In the genomic region with DNA sequence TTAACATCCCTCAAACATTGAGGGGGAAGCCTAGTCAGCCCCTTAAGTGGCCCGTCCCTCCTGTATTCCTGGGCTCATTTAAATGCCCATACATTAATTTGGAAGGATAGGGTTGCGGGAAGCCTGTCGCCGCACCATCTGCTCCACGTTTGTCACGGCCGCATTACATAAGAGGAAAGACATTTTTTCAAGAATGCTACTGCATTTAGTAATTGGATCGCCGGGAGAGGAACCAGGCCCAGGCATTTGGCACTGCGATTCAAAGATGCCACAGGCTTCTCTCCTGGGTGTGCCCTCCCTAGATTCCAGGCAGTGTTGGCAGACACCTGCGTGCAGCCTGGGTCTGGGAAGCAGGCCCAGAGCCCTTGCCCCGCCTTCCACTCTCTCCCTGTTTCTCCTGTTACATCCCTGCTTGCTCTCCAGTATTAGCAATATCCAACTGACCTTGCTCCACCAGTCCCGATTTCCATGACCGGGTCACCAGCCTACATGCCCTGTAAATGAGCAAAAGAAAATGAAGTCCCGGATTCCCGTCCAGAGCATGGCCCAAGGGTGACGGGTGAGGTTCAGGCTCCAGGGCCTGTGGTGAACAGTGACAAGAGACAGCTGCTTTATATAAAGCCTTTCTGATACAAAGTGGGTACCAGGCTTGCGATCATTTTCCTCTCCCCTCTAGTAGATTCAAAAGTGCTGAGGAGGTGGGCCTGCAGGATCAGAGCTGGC, we compare ENCODE assay signal across 8 mouse cellular contexts. TPM values are rescaled to one million over a fixed set of nuclear protein-coding genes. Genes with fewer than 3 reads are reported as not detected.
A peak's percentile ranks its signal among the peaks of the same experiment; 100 is the strongest.
DNase-seq lines count a peak whose midpoint lies in the region; ATAC-seq and TF ChIP-seq lines count a peak whose summit lies in the region.

No protein-coding gene starts in this region.

- H3K9ac ChIP-seq in embryonic facial prominence, embryonic 15.5 days, result no peak overlapping the region
- H3K9ac ChIP-seq in lung, embryonic 16.5 days (ENCODE audit: low read length), result no peak overlapping the region

- peak overlapping the region; percentile 90 for H3K4me3 ChIP-seq in testis, adult 2 months (ENCODE audit: control insufficient read depth, low read depth, low read length)
- H3K4me3 ChIP-seq in embryonic facial prominence, embryonic 15.5 days (replicated peaks), result 0 out of 2 replicates have a peak overlapping the region, but pooled peaks have one; percentile 6
- no peak overlapping the region for H3K4me3 ChIP-seq in lung, embryonic 16.5 days (ENCODE audit: low read length)

- H3K4me1 ChIP-seq in testis, adult 2 months (ENCODE audit: control insufficient read depth, insufficient read depth, low read length), result peaks cover 27% of the 10 kb centered on the region
- peaks cover 40% of the 10 kb centered on the region for H3K4me1 ChIP-seq in embryonic facial prominence, embryonic 15.5 days
- H3K4me1 ChIP-seq in lung, embryonic 16.5 days (replicated peaks; ENCODE audit: control insufficient read depth, insufficient read depth, low read length), result peaks cover 17% of the 10 kb centered on the region

- peak overlapping the region; percentile 30 for H3K4me2 ChIP-seq in embryonic facial prominence, embryonic 15.5 days (replicated peaks)
- H3K4me2 ChIP-seq in lung, embryonic 16.5 days (ENCODE audit: low read depth, low read length), result no peak overlapping the region

- peak overlapping the region; percentile 16 for H3K27ac ChIP-seq in testis, adult 2 months (ENCODE audit: control insufficient read depth, insufficient read depth, low read depth, low read length)
- peak overlapping the region; percentile 80 for H3K27ac ChIP-seq in embryonic facial prominence, embryonic 15.5 days (replicated peaks)
- no peak overlapping the region; the same call in 1 of the 2 replicates for H3K27ac ChIP-seq in lung, embryonic 16.5 days (ENCODE audit: low read length)

- H3K27me3 ChIP-seq in testis, adult 2 months (ENCODE audit: control insufficient read depth, insufficient read depth, low read length), result no peaks in the 10 kb centered on the region
- no peaks in the 10 kb centered on the region for H3K27me3 ChIP-seq in embryonic facial prominence, embryonic 15.5 days
- no peaks in the 10 kb centered on the region for H3K27me3 ChIP-seq in lung, embryonic 16.5 days (ENCODE audit: control insufficient read depth, insufficient read depth, low read depth, low read length)

- ATAC-seq in embryonic facial prominence, embryonic 15.5 days (ENCODE audit: insufficient number of reproducible peaks, low FRiP score, low TSS enrichment, low read depth), result peak; percentile 85
- ATAC-seq in lung, embryonic 16.5 days (ENCODE audit: low read depth), result peak; percentile 48

- no peak for TF ChIP-seq POLR2A in testis, adult 2 months (IDR thresholded peaks at IDR 0.05; ENCODE audit: control insufficient read depth, low read depth, low read length)

- no peak for TF ChIP-seq CTCF in testis, adult 2 months (IDR thresholded peaks at IDR 0.05; ENCODE audit: control insufficient read depth, insufficient read depth, insufficient replicate concordance, low read depth, low read length)

- no peak for DNase-seq in testis, postnatal 14 days (ENCODE audit: low spot score)
- DNase-seq in heart, postnatal 36 days, result peak; percentile 49 to 59
- DNase-seq in ovary, postnatal 10 days (ENCODE audit: low spot score), result no peak
- DNase-seq in natural killer cell, adult 2 months (ENCODE audit: low spot score in 2 of 2), result no peak
- no peak for DNase-seq in retina, postnatal 1 day

- no peaks in the 10 kb centered on the region for H3K9me3 ChIP-seq in embryonic facial prominence, embryonic 15.5 days (replicated peaks)
- H3K9me3 ChIP-seq in lung, embryonic 16.5 days (ENCODE audit: control insufficient read depth, low read length), result no peaks in the 10 kb centered on the region

- WGBS in embryonic facial prominence, embryonic 15.5 days, result 17% methylated on average over 18 of the region's 18 CpGs
- 42% methylated on average over 18 of the region's 18 CpGs for WGBS in lung, embryonic 16.5 days

- H3K36me3 ChIP-seq in testis, adult 2 months (ENCODE audit: control insufficient read depth, insufficient read depth, low read length), result no peaks in the 10 kb centered on the region; the same call in 1 of the 2 replicates
- H3K36me3 ChIP-seq in embryonic facial prominence, embryonic 15.5 days, result no peaks in the 10 kb centered on the region
- H3K36me3 ChIP-seq in lung, embryonic 16.5 days (ENCODE audit: control insufficient read depth, insufficient read depth, low read length), result no peaks in the 10 kb centered on the region

- intact Hi-C loops in heart, postnatal 36 days (cut with DNase I), result no loop called here

RNA-seq across cellular contexts. Expression of gene Znfx1, which starts 16.9 kb away (rescaled TPM):
- 42.7 and 43.3 TPM in 2 replicates for polyA plus RNA-seq in testis, adult 2 months (2012; rRNA removed)
- polyA plus RNA-seq in embryonic facial prominence, embryonic 15.5 days (2015; fragmentation: Nextera tagmentation; extraction: Ambion mirVana), result 8.8 and 9.5 TPM in 2 replicates
- 10 to 100 TPM; 36.2 to 44.8 TPM for total RNA-seq in heart, postnatal 36 days (2021)
- 8.9 and 10.0 TPM in 2 replicates for polyA plus RNA-seq in lung, embryonic 16.5 days (2015; fragmentation: Nextera tagmentation; extraction: Ambion mirVana)

Comparison
In these comparisons a context has a peak if more than half of its experiments do, and no peak if none do; other contexts are left out.
1. DNase-seq: peak in heart, postnatal 36 days (2 of 2); none in testis, postnatal 14 days (single experiment), ovary, postnatal 10 days (single experiment), natural killer cell, adult 2 months (0 of 2) and retina, postnatal 1 day (single experiment).